Mouse (Mus musculus): ENCODE measurements around the gene Plpp2. TPM values are rescaled to one million over a fixed set of nuclear protein-coding genes. Genes with fewer than 3 reads are reported as not detected.

Plpp2 gene
- 1 to 10 TPM; 3.9 to 4.1 TPM for total RNA-seq (2023)

GRCm38 (mm10) chr10:79533126-79533911 is at the start of gene Plpp2:
Gene Plpp2 (minus strand): TSS chr10:79533796.

GRCm38 (mm10) chr10:79554330-79555237 is 21.0 kb upstream of the Plpp2 start, which contains the start of gene Mier2:
Gene Mier2 (minus strand): TSS chr10:79555199.

Other genes with a start within 250 kb of the Plpp2 start
- gene Vmn2r82, start 177.3 kb downstream of the Plpp2 start, total RNA-seq (2023) = not detected
- gene Vmn2r83, start 65.1 kb downstream of the Plpp2 start, total RNA-seq (2023) = not detected
- 10 to 100 TPM; 43.0 to 53.7 TPM for gene Mier2, start 21.4 kb upstream of the Plpp2 start, total RNA-seq (2023)
- under 1 TPM in 1 of 2 experiments, not detected in 1; 0.93 TPM for gene Theg, start 53.5 kb upstream of the Plpp2 start, total RNA-seq (2023)
- gene C2cd4c, start 80.2 kb upstream of the Plpp2 start, total RNA-seq (2023) = not detected
- gene Shc2, start 104.1 kb upstream of the Plpp2 start, total RNA-seq (2023) = not detected
- gene Odf3l2, start 111.9 kb upstream of the Plpp2 start, total RNA-seq (2023) = not detected
- gene Madcam1, start 130.8 kb upstream of the Plpp2 start, total RNA-seq (2023) = not detected
- gene Tpgs1, start 135.6 kb upstream of the Plpp2 start, total RNA-seq (2023) = 10 to 100 TPM; 18.5 to 20.8 TPM
- gene Cdc34, start 148.4 kb upstream of the Plpp2 start, total RNA-seq (2023) = 10 to 100 TPM; 63.2 to 75.0 TPM
- 1 to 10 TPM; 1.6 to 1.9 TPM for gene Gzmm, start 155.2 kb upstream of the Plpp2 start, total RNA-seq (2023)
- gene Bsg, start 170.7 kb upstream of the Plpp2 start, total RNA-seq (2023) = 100 to 1,000 TPM; 103 to 111 TPM
- under 1 TPM; 0.18 to 0.35 TPM for gene Hcn2, start 182.8 kb upstream of the Plpp2 start, total RNA-seq (2023)
- gene Polrmt, start 212.8 kb upstream of the Plpp2 start, total RNA-seq (2023) = 10 to 100 TPM; 64.8 to 74.2 TPM
- not detected for gene Fgf22, start 221.3 kb upstream of the Plpp2 start, total RNA-seq (2023)
- 10 to 100 TPM; 56.5 to 58.6 TPM for gene Rnf126, start 233.2 kb upstream of the Plpp2 start, total RNA-seq (2023)
- gene Fstl3, start 243.5 kb upstream of the Plpp2 start, total RNA-seq (2023) = 1 to 10 TPM; 1.8 to 2.0 TPM